Mouse (Mus musculus): ENCODE measurements around the gene Dcakd.

GRCm38 (mm10) chr11:102972326-102972725 is 55.8 kb downstream of the Dcakd start:
- no peak for TF ChIP-seq ZNF384 (IDR thresholded peaks at IDR 0.05; ENCODE audit: low read depth, low read length)
- no peak for TF ChIP-seq MAFK (IDR thresholded peaks at IDR 0.05; ENCODE audit: insufficient read depth, low read depth, low read length)
- no peak for TF ChIP-seq ZC3H11A (IDR thresholded peaks at IDR 0.05; ENCODE audit: borderline replicate concordance, low read depth, low read length)
- no peak for TF ChIP-seq HCFC1 (IDR thresholded peaks at IDR 0.05; ENCODE audit: borderline replicate concordance, insufficient read depth, low read length)
- TF ChIP-seq CHD2 (IDR thresholded peaks at IDR 0.05; ENCODE audit: low read depth, low read length), result no peak

All from ES-E14 (cell line).